Mouse (Mus musculus) embryonic facial prominence, embryonic 12.5 days (tissue): ENCODE data around the gene Mroh8. TPM values are rescaled to one million over a fixed set of nuclear protein-coding genes. Genes with fewer than 3 reads are reported as not detected.

ENCODE experiments used
- ATAC-seq: fragments of 200-750 bp; cut with Nextera tagmentation; 2 replicates; pipeline ENCODE4 v1.8.0; 2017; ENCODE audit not compliant: insufficient number of reproducible peaks, insufficient read depth, low FRiP score, low TSS enrichment
- H3K27ac ChIP-seq: fragments of 300-500 bp; sonication (generic); 2 replicates; pipeline ENCODE4 v1.5.1; 2016; ENCODE audit warnings: mild to moderate bottlenecking
- H3K27me3 ChIP-seq: fragments of 300-500 bp; sonication (generic); 2 replicates; pipeline ENCODE4 v1.6.1; 2016; ENCODE audit warnings: mild to moderate bottlenecking, moderate library complexity
- H3K36me3 ChIP-seq: fragments of 300-500 bp; sonication (generic); 2 replicates; pipeline ENCODE4 v1.6.1; 2016; ENCODE audit warnings: mild to moderate bottlenecking
- H3K4me1 ChIP-seq: fragments of 300-500 bp; sonication (generic); 2 replicates; pipeline ENCODE4 v1.6.1; 2016
- H3K4me2 ChIP-seq: fragments of 300-500 bp; sonication (generic); replicated peaks from 2 replicates; pipeline ENCODE4 v1.6.1; 2016; ENCODE audit warnings: mild to moderate bottlenecking, moderate library complexity
- H3K4me3 ChIP-seq: fragments of 300-500 bp; sonication (generic); 2 replicates; pipeline ENCODE4 v1.5.1; 2016; ENCODE audit warnings: mild to moderate bottlenecking
- H3K9ac ChIP-seq: fragments of 300-500 bp; sonication (generic); 2 replicates; pipeline ENCODE4 v1.6.1; 2016; ENCODE audit warnings: mild to moderate bottlenecking, moderate library complexity
- H3K9me3 ChIP-seq: fragments of 300-500 bp; sonication (generic); 2 replicates; pipeline ENCODE4 v1.6.1; 2016; ENCODE audit warnings: mild to moderate bottlenecking, moderate library complexity
- WGBS: fragments of 180-500 bp; shearing (Covaris S2); methylation state at CpG from one replicate; pipeline ENCODE4 v1.1.7; 2016; 5-methylcytosine and 5-hydroxymethylcytosine counted together
- polyA plus RNA-seq: library from polyadenylated mRNA; unstranded; fragments of >200 nt; fragmentation: Nextera tagmentation; extraction: Ambion mirVana; gene quantifications from 2 replicates; pipeline ENCODE4 v1.2.1, GENCODE M21; 2016

The Mroh8 gene
- 0.65 and 0.89 TPM in 2 replicates for polyA plus RNA-seq

- Histone ChIP-seq H3K27me3 (no peaks in the 10 kb centered on the region), H3K4me2 (peak within 1 kb of the TSS; percentile 69), H3K4me1 (peaks cover 17% of the 10 kb centered on the region), H3K9ac (peak within 1 kb of the TSS; percentile 95), H3K27ac (peak within 1 kb of the TSS; percentile 87), H3K4me3 (peak within 1 kb of the TSS; percentile 98), H3K36me3 (peaks cover 22% of the 10 kb centered on the region), H3K9me3 (no peaks in the 10 kb centered on the region)
- under 1% methylated on average over 32 of the region's 32 CpGs for WGBS
- ATAC-seq: peak; percentile 36; the same call in 1 of the 2 replicates
Observed at GRCm38 (mm10) chr2:157279416-157279800, at the start of gene Mroh8. TSS of gene Mroh8 (minus strand) at chr2:157279549.

- ATAC-seq: no peak
- no peak overlapping the region for H3K4me3 ChIP-seq
Observed at GRCm38 (mm10) chr2:157328570-157328969, 49.2 kb upstream of the Mroh8 start.

GRCm38 (mm10) chr2:157328106-157328505, 48.8 kb upstream of the Mroh8 start:
- Histone ChIP-seq H3K9ac (no peak overlapping the region), H3K4me3 (no peak overlapping the region), H3K27me3 (no peaks in the 10 kb centered on the region), H3K27ac (0 out of 2 replicates have a peak overlapping the region, but pooled peaks have one; percentile 6), H3K9me3 (no peaks in the 10 kb centered on the region), H3K36me3 (peaks cover 49% of the 10 kb centered on the region), H3K4me2 (no peak overlapping the region), H3K4me1 (peaks cover 4% of the 10 kb centered on the region; the same call in 1 of the 2 replicates)
- ATAC-seq: no peak
- WGBS: 43% methylated on average over 5 of the region's 5 CpGs

More at GRCm38 (mm10) chr2:157328570-157328969, 49.2 kb upstream of the Mroh8 start:
- Histone ChIP-seq H3K9me3 (no peaks in the 10 kb centered on the region), H3K27ac (no peak overlapping the region), H3K9ac (no peak overlapping the region), H3K36me3 (peaks cover 44% of the 10 kb centered on the region), H3K27me3 (no peaks in the 10 kb centered on the region), H3K4me1 (peaks cover 4% of the 10 kb centered on the region; the same call in 1 of the 2 replicates), H3K4me2 (no peak overlapping the region)
- 30% methylated on average over 11 of the region's 11 CpGs for WGBS

- Histone ChIP-seq H3K27ac (no peak overlapping the region), H3K27me3 (no peaks in the 10 kb centered on the region), H3K36me3 (peaks cover 78% of the 10 kb centered on the region), H3K9me3 (no peaks in the 10 kb centered on the region), H3K9ac (no peak overlapping the region), H3K4me1 (0 out of 2 replicates have a peak, but pooled peaks cover 4% of the 10 kb centered on the region), H3K4me3 (no peak overlapping the region), H3K4me2 (no peak overlapping the region)
- 87% methylated on average over 2 of the region's 2 CpGs for WGBS
- ATAC-seq: no peak
Observed at GRCm38 (mm10) chr2:157325238-157325637, 45.9 kb upstream of the Mroh8 start.

- no peak for ATAC-seq
- Histone ChIP-seq H3K27me3 (no peaks in the 10 kb centered on the region), H3K9me3 (no peaks in the 10 kb centered on the region), H3K9ac (no peak overlapping the region), H3K4me1 (no peaks in the 10 kb centered on the region), H3K4me3 (no peak overlapping the region), H3K36me3 (peaks cover 87% of the 10 kb centered on the region), H3K4me2 (no peak overlapping the region), H3K27ac (no peak overlapping the region)
- WGBS: 88% methylated on average over 5 of the region's 5 CpGs
Observed at GRCm38 (mm10) chr2:157322029-157322766, 42.8 kb upstream of the Mroh8 start.

- H3K36me3 ChIP-seq: peaks cover 87% of the 10 kb centered on the region
- peak overlapping the region; percentile 7; the same call in 1 of the 2 replicates for H3K9ac ChIP-seq
- H3K4me2 ChIP-seq: no peak overlapping the region
- H3K27ac ChIP-seq: peak overlapping the region; percentile 36; the same call in 1 of the 2 replicates
- ATAC-seq: no peak
- H3K27me3 ChIP-seq: no peaks in the 10 kb centered on the region
- WGBS: 36% methylated on average over 5 of the region's 5 CpGs
- no peak overlapping the region for H3K4me3 ChIP-seq
- no peaks in the 10 kb centered on the region for H3K9me3 ChIP-seq
- H3K4me1 ChIP-seq: no peaks in the 10 kb centered on the region
Observed at GRCm38 (mm10) chr2:157320886-157321285, 41.5 kb upstream of the Mroh8 start.

- H3K27ac ChIP-seq: peak overlapping the region; percentile 36; the same call in 1 of the 2 replicates
- no peaks in the 10 kb centered on the region for H3K9me3 ChIP-seq
- no peak for ATAC-seq
- no peaks in the 10 kb centered on the region for H3K4me1 ChIP-seq
- H3K9ac ChIP-seq: no peak overlapping the region
- no peak overlapping the region for H3K4me3 ChIP-seq
- peaks cover 86% of the 10 kb centered on the region for H3K36me3 ChIP-seq
- WGBS: 72% methylated on average over 8 of the region's 8 CpGs
- no peak overlapping the region for H3K4me2 ChIP-seq
- H3K27me3 ChIP-seq: no peaks in the 10 kb centered on the region
Observed at GRCm38 (mm10) chr2:157320135-157320534, 40.8 kb upstream of the Mroh8 start.

GRCm38 (mm10) chr2:157317220-157317619, 37.9 kb upstream of the Mroh8 start:
- peaks cover 86% of the 10 kb centered on the region for H3K36me3 ChIP-seq
- H3K9me3 ChIP-seq: no peaks in the 10 kb centered on the region
- H3K27me3 ChIP-seq: no peaks in the 10 kb centered on the region
- no peak overlapping the region for H3K4me3 ChIP-seq
- H3K4me1 ChIP-seq: peaks cover 4% of the 10 kb centered on the region; the same call in 1 of the 2 replicates
- no peak overlapping the region for H3K9ac ChIP-seq
- H3K4me2 ChIP-seq: no peak overlapping the region
- no peak overlapping the region for H3K27ac ChIP-seq
- ATAC-seq: no peak
- 92% methylated on average over 6 of the region's 6 CpGs for WGBS

GRCm38 (mm10) chr2:157316358-157316933, 37.1 kb upstream of the Mroh8 start:
- ATAC-seq: no peak
- WGBS: 81% methylated on average over 14 of the region's 14 CpGs
- Histone ChIP-seq H3K4me2 (no peak overlapping the region), H3K4me1 (peaks cover 4% of the 10 kb centered on the region; the same call in 1 of the 2 replicates), H3K4me3 (no peak overlapping the region), H3K27ac (no peak overlapping the region), H3K27me3 (no peaks in the 10 kb centered on the region), H3K9ac (no peak overlapping the region), H3K36me3 (peaks cover 86% of the 10 kb centered on the region), H3K9me3 (no peaks in the 10 kb centered on the region)

GRCm38 (mm10) chr2:157315486-157315885, 36.1 kb upstream of the Mroh8 start:
- WGBS: 88% methylated on average over 6 of the region's 6 CpGs
- H3K9ac ChIP-seq: no peak overlapping the region
- peaks cover 86% of the 10 kb centered on the region for H3K36me3 ChIP-seq
- H3K27me3 ChIP-seq: no peaks in the 10 kb centered on the region
- no peak overlapping the region for H3K4me2 ChIP-seq
- peaks cover 4% of the 10 kb centered on the region; the same call in 1 of the 2 replicates for H3K4me1 ChIP-seq
- no peaks in the 10 kb centered on the region for H3K9me3 ChIP-seq
- H3K4me3 ChIP-seq: no peak overlapping the region
- ATAC-seq: no peak
- H3K27ac ChIP-seq: no peak overlapping the region

- no peak overlapping the region for H3K4me3 ChIP-seq
- peaks cover 4% of the 10 kb centered on the region; the same call in 1 of the 2 replicates for H3K4me1 ChIP-seq
- no peak overlapping the region for H3K9ac ChIP-seq
- 81% methylated on average over 7 of the region's 7 CpGs for whole genome bisulfite sequencing
- ATAC-seq: no peak
- H3K27ac ChIP-seq: no peak overlapping the region
- no peak overlapping the region for H3K4me2 ChIP-seq
- H3K36me3 ChIP-seq: peaks cover 90% of the 10 kb centered on the region
- no peaks in the 10 kb centered on the region for H3K9me3 ChIP-seq
- H3K27me3 ChIP-seq: no peaks in the 10 kb centered on the region
Observed at GRCm38 (mm10) chr2:157314310-157314709, 35.0 kb upstream of the Mroh8 start.

- peaks cover 4% of the 10 kb centered on the region; the same call in 1 of the 2 replicates for H3K4me1 ChIP-seq
- ATAC-seq: no peak
- WGBS: 88% methylated on average over 3 of the region's 3 CpGs
- no peak overlapping the region for H3K9ac ChIP-seq
- H3K27me3 ChIP-seq: no peaks in the 10 kb centered on the region
- H3K27ac ChIP-seq: no peak overlapping the region
- no peak overlapping the region for H3K4me2 ChIP-seq
- peaks cover 95% of the 10 kb centered on the region for H3K36me3 ChIP-seq
- H3K9me3 ChIP-seq: no peaks in the 10 kb centered on the region
- H3K4me3 ChIP-seq: no peak overlapping the region
Observed at GRCm38 (mm10) chr2:157313718-157314117, 34.4 kb upstream of the Mroh8 start.
